Mouse (Mus musculus) stomach, postnatal 0 days (tissue): Measurements from ENCODE around the gene Kcna10. TPM values are rescaled to one million over a fixed set of nuclear protein-coding genes. Genes with fewer than 3 reads are reported as not detected.

Experiments
- ATAC-seq: fragments of 200-750 bp; cut with Nextera tagmentation; 2 replicates; pipeline ENCODE4 v1.8.0; 2017; ENCODE audit not compliant: low FRiP score, low TSS enrichment
- DNase-seq: peaks from one replicate; pipeline ENCODE4 v3.0.0-alpha.2; 2016; ENCODE audit warnings: low spot score
- H3K27ac ChIP-seq: fragments of 300-500 bp; sonication (generic); replicated peaks from 2 replicates; pipeline ENCODE4 v1.5.1; 2014; ENCODE audit warnings: mild to moderate bottlenecking, control low read depth
- H3K27me3 ChIP-seq: fragments of 300-500 bp; sonication (generic); 2 replicates; pipeline ENCODE4 v1.6.1; 2014; ENCODE audit warnings: low read length; ENCODE audit not compliant: control insufficient read depth, insufficient read depth
- H3K36me3 ChIP-seq: fragments of 300-500 bp; sonication (generic); 2 replicates; pipeline ENCODE4 v1.6.1; 2014; ENCODE audit warnings: low read length, mixed read lengths; ENCODE audit not compliant: control insufficient read depth, insufficient read depth
- H3K4me1 ChIP-seq: fragments of 300-500 bp; sonication (generic); replicated peaks from 2 replicates; pipeline ENCODE4 v1.6.1; 2014; ENCODE audit warnings: antibody characterized with exemption; ENCODE audit not compliant: control insufficient read depth, insufficient read depth
- H3K4me2 ChIP-seq: fragments of 300-500 bp; sonication (generic); replicated peaks from 2 replicates; pipeline ENCODE4 v1.6.1; 2014; ENCODE audit warnings: low read depth, mild to moderate bottlenecking, control low read depth, moderate library complexity
- H3K4me3 ChIP-seq: fragments of 300-500 bp; sonication (generic); 2 replicates; pipeline ENCODE4 v1.5.1; 2014; ENCODE audit warnings: low read depth, low read length, control low read depth
- H3K9ac ChIP-seq: fragments of 300-500 bp; sonication (generic); 2 replicates; pipeline ENCODE4 v1.6.1; 2014; ENCODE audit warnings: mild to moderate bottlenecking, low read length, control low read depth, mixed read lengths
- H3K9me3 ChIP-seq: fragments of 300-500 bp; sonication (generic); 2 replicates; pipeline ENCODE4 v1.6.1; 2016; ENCODE audit warnings: low read length; ENCODE audit not compliant: control insufficient read depth
- CTCF ChIP-seq: IDR thresholded peaks from 2 replicates; pipeline ENCODE4 v1.5.1; 2016; ENCODE audit warnings: antibody characterized with exemption, low read depth, mild to moderate bottlenecking, moderate library complexity
- EP300 ChIP-seq: optimal IDR thresholded peaks from 2 replicates; pipeline ENCODE3; 2016; ENCODE audit warnings: antibody characterized with exemption
- WGBS: fragments of 180-500 bp; shearing (Covaris S2); extraction: QIAGEN DNeasy Blood & Tissue Kit; methylation state at CpG from one replicate; pipeline ENCODE4 v1.1.7; 2014; 5-methylcytosine and 5-hydroxymethylcytosine counted together
- polyA plus RNA-seq: library from polyadenylated mRNA; unstranded; fragments of >200 nt; fragmentation: Nextera tagmentation; extraction: Ambion mirVana; gene quantifications from 2 replicates; pipeline ENCODE4 v1.2.1, GENCODE M21; 2015

The Kcna10 gene
- polyA plus RNA-seq, 1 experiment from 2014 or later: not detected

GRCm38 (mm10) chr3:107153772-107154655 is 28.8 kb upstream of the Kcna10 start:
- Histone ChIP-seq H3K27ac (no peak overlapping the region), H3K4me2 (no peak overlapping the region), H3K36me3 (no peaks in the 10 kb centered on the region), H3K27me3 (no peaks in the 10 kb centered on the region), H3K9ac (no peak overlapping the region), H3K4me3 (no peak overlapping the region), H3K4me1 (no peaks in the 10 kb centered on the region), H3K9me3 (no peaks in the 10 kb centered on the region)
- no peak for TF ChIP-seq CTCF
- TF ChIP-seq EP300: no peak
- ATAC-seq (no peak), DNase-seq (no peak)
- 81% methylated on average over 11 of the region's 11 CpGs for WGBS

GRCm38 (mm10) chr3:107158856-107159255 is 24.0 kb upstream of the Kcna10 start:
- 96% methylated on average over 7 of the region's 7 CpGs for WGBS
- H3K9me3 ChIP-seq: no peaks in the 10 kb centered on the region
- no peak for TF ChIP-seq EP300
- TF ChIP-seq CTCF: no peak
- DNase-seq (no peak), ATAC-seq (no peak)
- no peaks in the 10 kb centered on the region for H3K36me3 ChIP-seq
- H3K4me1 ChIP-seq: no peaks in the 10 kb centered on the region
- H3K9ac ChIP-seq: no peak overlapping the region
- H3K4me3 ChIP-seq: no peak overlapping the region
- no peak overlapping the region for H3K4me2 ChIP-seq
- no peak overlapping the region for H3K27ac ChIP-seq
- no peaks in the 10 kb centered on the region for H3K27me3 ChIP-seq

GRCm38 (mm10) chr3:107159418-107159817 is 23.4 kb upstream of the Kcna10 start:
- DNase-seq (no peak), ATAC-seq (no peak)
- H3K4me3 ChIP-seq: no peak overlapping the region
- H3K9ac ChIP-seq: no peak overlapping the region
- no peak overlapping the region for H3K4me2 ChIP-seq
- no peaks in the 10 kb centered on the region for H3K4me1 ChIP-seq
- no peaks in the 10 kb centered on the region for H3K9me3 ChIP-seq
- TF ChIP-seq CTCF (peak; percentile 50), EP300 (no peak)
- WGBS: 67% methylated on average over 3 of the region's 3 CpGs
- H3K27ac ChIP-seq: no peak overlapping the region
- H3K27me3 ChIP-seq: no peaks in the 10 kb centered on the region
- H3K36me3 ChIP-seq: no peaks in the 10 kb centered on the region

- ATAC-seq (0 out of 2 replicates have a peak, but pooled peaks have one; percentile 47), DNase-seq (peak; percentile 59)
- no peaks in the 10 kb centered on the region for H3K9me3 ChIP-seq
- WGBS: 7% methylated on average over 17 of the region's 17 CpGs
- no peak overlapping the region for H3K9ac ChIP-seq
- no peak overlapping the region for H3K27ac ChIP-seq
- peak overlapping the region; percentile 14; the same call in 1 of the 2 replicates for H3K4me2 ChIP-seq
- H3K36me3 ChIP-seq: no peaks in the 10 kb centered on the region
- no peak overlapping the region for H3K4me3 ChIP-seq
- TF ChIP-seq CTCF (peak; percentile 58), EP300 (no peak)
- no peaks in the 10 kb centered on the region for H3K27me3 ChIP-seq
- no peaks in the 10 kb centered on the region for H3K4me1 ChIP-seq
These were observed 23.0 kb upstream of the Kcna10 start for GRCm38 (mm10) chr3:107159859-107160324.

GRCm38 (mm10) chr3:107162741-107163140 is 20.1 kb upstream of the Kcna10 start:
- Histone ChIP-seq H3K27ac (no peak overlapping the region), H3K4me3 (no peak overlapping the region), H3K4me1 (no peaks in the 10 kb centered on the region), H3K27me3 (no peaks in the 10 kb centered on the region), H3K9me3 (no peaks in the 10 kb centered on the region), H3K9ac (no peak overlapping the region), H3K4me2 (no peak overlapping the region), H3K36me3 (no peaks in the 10 kb centered on the region)
- 86% methylated on average over 2 of the region's 2 CpGs for WGBS
- no peak for TF ChIP-seq CTCF
- TF ChIP-seq EP300: no peak
- no peak for ATAC-seq
- no peak for DNase-seq

GRCm38 (mm10) chr3:107169552-107169951 is 13.3 kb upstream of the Kcna10 start:
- no peak overlapping the region for H3K4me3 ChIP-seq
- DNase-seq (no peak), ATAC-seq (no peak)
- H3K4me2 ChIP-seq: no peak overlapping the region
- no peaks in the 10 kb centered on the region for H3K4me1 ChIP-seq
- TF ChIP-seq EP300 (no peak), CTCF (no peak)
- no peaks in the 10 kb centered on the region for H3K27me3 ChIP-seq
- H3K9me3 ChIP-seq: no peaks in the 10 kb centered on the region
- 67% methylated on average over 2 of the region's 2 CpGs for WGBS
- H3K36me3 ChIP-seq: no peaks in the 10 kb centered on the region
- no peak overlapping the region for H3K9ac ChIP-seq
- no peak overlapping the region for H3K27ac ChIP-seq
